Mouse (Mus musculus) kidney, postnatal 4 days (tissue): Measurements from ENCODE around the gene Vps11.
"Not testable (repeated sequence)": the region's sequence is repeated elsewhere in the genome, so short reads cannot be mapped to it uniquely, and the experiment has no call there.

Experiments
- DNase-seq, 2 experiments: peaks; one replicate each; pipeline ENCODE4 v3.0.0; 2021; ENCODE audit warnings: mixed read lengths in 2 of 2

Vps11 gene

GRCm38 (mm10) chr9:44361190-44361917, at the start of gene Vps11:
Gene Vps11, minus strand, starts transcription at chr9:44361670.
- peak; percentile 97 to 98 for DNase-seq

GRCm38 (mm10) chr9:44410647-44411336, 49.3 kb upstream of the Vps11 start:
- no peak for DNase-seq

GRCm38 (mm10) chr9:44408693-44409092, 47.2 kb upstream of the Vps11 start:
- not testable (repeated sequence) for DNase-seq

- no peak for DNase-seq
These were observed 46.3 kb upstream of the Vps11 start for GRCm38 (mm10) chr9:44407752-44408097.

GRCm38 (mm10) chr9:44406906-44407751, 45.7 kb upstream of the Vps11 start, which contains the start of the genes Rps25 and Trappc4:
Gene Rps25, plus strand, starts transcription at chr9:44407139.
Gene Trappc4, minus strand, starts transcription at chr9:44407600.
- peak; percentile 96 to 97 for DNase-seq

- DNase-seq, result no peak
These were observed 43.5 kb upstream of the Vps11 start for GRCm38 (mm10) chr9:44405011-44405410.

GRCm38 (mm10) chr9:44401081-44401480, 39.6 kb upstream of the Vps11 start:
- DNase-seq, result peak; percentile 35 to 62

- DNase-seq, result no peak
These were observed 38.3 kb upstream of the Vps11 start for GRCm38 (mm10) chr9:44399795-44400114.

- peak in 1 of 2 experiments; percentile 20 for DNase-seq
These were observed 37.8 kb upstream of the Vps11 start for GRCm38 (mm10) chr9:44399114-44399794.

GRCm38 (mm10) chr9:44398551-44398950, 37.1 kb upstream of the Vps11 start:
- no peak for DNase-seq

GRCm38 (mm10) chr9:44398087-44398486, 36.6 kb upstream of the Vps11 start:
- peak; percentile 63 to 77 for DNase-seq

GRCm38 (mm10) chr9:44396684-44397411, 35.4 kb upstream of the Vps11 start, which contains the start of gene Slc37a4:
Gene Slc37a4, plus strand, starts transcription at chr9:44396852.
- peak; percentile 93 to 95 for DNase-seq

GRCm38 (mm10) chr9:44391466-44391865, 30.0 kb upstream of the Vps11 start:
- peak; percentile 90 to 91 for DNase-seq

- DNase-seq, result peak; percentile 68 to 76
These were observed 27.8 kb upstream of the Vps11 start for GRCm38 (mm10) chr9:44389273-44389672.

- no peak for DNase-seq
These were observed 25.8 kb upstream of the Vps11 start for GRCm38 (mm10) chr9:44387221-44387620.

- DNase-seq, result no peak
These were observed 23.1 kb upstream of the Vps11 start for GRCm38 (mm10) chr9:44384596-44384995.

GRCm38 (mm10) chr9:44379862-44380261, 18.4 kb upstream of the Vps11 start:
- DNase-seq, result no peak

GRCm38 (mm10) chr9:44379054-44379834, 17.8 kb upstream of the Vps11 start, which contains the start of gene Hyou1:
Gene Hyou1, plus strand, starts transcription at chr9:44379490.
- DNase-seq, result peak; percentile 99

GRCm38 (mm10) chr9:44378153-44378730, 16.8 kb upstream of the Vps11 start:
- no peak for DNase-seq

- DNase-seq, result not testable (repeated sequence)
These were observed 15.9 kb upstream of the Vps11 start for GRCm38 (mm10) chr9:44377335-44377734.

GRCm38 (mm10) chr9:44376141-44376540, 14.7 kb upstream of the Vps11 start:
- no peak for DNase-seq
